Mouse (Mus musculus) left cerebral cortex, adult 18-20 months (tissue): ENCODE measurements around the gene Spg7. TPM values are rescaled to one million over a fixed set of nuclear protein-coding genes. Genes with fewer than 3 reads are reported as not detected.
"Not testable (repeated sequence)": the region's sequence is repeated elsewhere in the genome, so short reads cannot be mapped to it uniquely, and the experiment has no call there.

Experiments used
- DNase-seq, 2 experiments: peaks; one replicate each; pipeline ENCODE4 v3.0.0; 2021 to 2022; ENCODE audit warnings: low spot score in 2 of 2, mixed read lengths in 1 of 2
- total RNA-seq, 2 experiments: library from RNA; stranded (reverse); gene quantifications; 2 replicates each; pipeline ENCODE4 v1.2.3; 2021

The Spg7 gene
- total RNA-seq, 2 experiments from 2014 or later = 56.2 to 66.7 TPM

GRCm38 (mm10) chr8:123040110-123040650 is 22.6 kb upstream of the Spg7 start:
- no peak for DNase-seq

- DNase-seq = peak; percentile 27 to 38
These were observed 21.6 kb upstream of the Spg7 start for GRCm38 (mm10) chr8:123041008-123041773.

- DNase-seq = no peak
These were observed 21.0 kb upstream of the Spg7 start for GRCm38 (mm10) chr8:123041774-123042105.

GRCm38 (mm10) chr8:123042158-123042973 is 20.4 kb upstream of the Spg7 start, which contains the start of gene Ankrd11:
TSS of gene Ankrd11 (minus strand) at chr8:123042277.
- peak; percentile 100 for DNase-seq

GRCm38 (mm10) chr8:123042974-123043625 is 19.6 kb upstream of the Spg7 start:
- DNase-seq = no peak

GRCm38 (mm10) chr8:123043941-123044340 is 18.8 kb upstream of the Spg7 start:
- no peak for DNase-seq

- DNase-seq = not testable (repeated sequence)
These were observed 17.9 kb upstream of the Spg7 start for GRCm38 (mm10) chr8:123044743-123045425.

- no peak for DNase-seq
These were observed 16.0 kb upstream of the Spg7 start for GRCm38 (mm10) chr8:123046706-123047105.

GRCm38 (mm10) chr8:123047827-123048226 is 14.9 kb upstream of the Spg7 start:
- no peak for DNase-seq

- DNase-seq = no peak
These were observed 14.3 kb upstream of the Spg7 start for GRCm38 (mm10) chr8:123048402-123048801.

GRCm38 (mm10) chr8:123051458-123051857 is 11.3 kb upstream of the Spg7 start:
- DNase-seq = no peak

GRCm38 (mm10) chr8:123064072-123064471 is 1.3 kb downstream of the Spg7 start:
- no peak for DNase-seq

- DNase-seq = no peak
These were observed 2.1 kb downstream of the Spg7 start for GRCm38 (mm10) chr8:123064809-123065213.

- peak; percentile 95 to 97 for DNase-seq
These were observed 2.7 kb downstream of the Spg7 start for GRCm38 (mm10) chr8:123065214-123066100.

- DNase-seq = no peak
These were observed 3.5 kb downstream of the Spg7 start for GRCm38 (mm10) chr8:123066101-123066683.

GRCm38 (mm10) chr8:123071176-123071575 is 8.4 kb downstream of the Spg7 start:
- no peak for DNase-seq

- DNase-seq = no peak
These were observed 14.5 kb downstream of the Spg7 start for GRCm38 (mm10) chr8:123077213-123077612.

GRCm38 (mm10) chr8:123082993-123083392 is 20.3 kb downstream of the Spg7 start:
- no peak for DNase-seq

- peak in 1 of 2 experiments; percentile 32 for DNase-seq
These were observed 20.9 kb downstream of the Spg7 start for GRCm38 (mm10) chr8:123083610-123084009.
